13 mouse cellular contexts compared by ENCODE assay signal in genomic region chr6:92132021-92132911, GRCm38 (mm10). TPM values are rescaled to one million over a fixed set of nuclear protein-coding genes. Genes with fewer than 3 reads are reported as not detected.
DNase-seq lines count a peak whose midpoint lies in the region; ATAC-seq and TF ChIP-seq lines count a peak whose summit lies in the region.
"Had no signal": no experiment of that assay in that cellular context is flagged by ENCODE, and none has a peak within 500 bp of the region (broad histone marks: within the 10 kb centered on the region; RNA-seq: fewer than 3 reads in every experiment).

No protein-coding gene starts in this region.

- no peak overlapping the region for H3K9ac ChIP-seq in lung, postnatal 0 days (replicated peaks; ENCODE audit: low read depth)
- H3K9ac ChIP-seq in CH12.LX (ENCODE audit: insufficient read depth, low read depth): no peak overlapping the region
- no peak overlapping the region for H3K9ac ChIP-seq in forebrain, embryonic 13.5 days
- H3K9ac ChIP-seq: liver, embryonic 14.5 days; midbrain, embryonic 12.5 days had no signal

- DNase-seq in lung, postnatal 10 days: peak; percentile 31
- DNase-seq in lung, postnatal 0 days (ENCODE audit: low spot score): no peak
- peak; percentile 12 for DNase-seq in CH12.LX (ENCODE audit: extremely low read depth)
- DNase-seq in urinary bladder, adult 18-20 months (ENCODE audit: low spot score in 2 of 2): no peak
- DNase-seq in gastrocnemius, postnatal 14 days: no peak
- DNase-seq: cerebellum, postnatal 14 days had no signal

- no peak for ATAC-seq in lung, postnatal 0 days
- ATAC-seq in activated CD4-positive, CD25-positive, alpha-beta regulatory T cell, adult 4 months: peak; percentile 58
- peak; percentile 68 for ATAC-seq in megakaryocyte-erythroid progenitor cell, adult 5-6 weeks (replicated peaks; ENCODE audit: low FRiP score, low TSS enrichment, poor library complexity, severe bottlenecking)
- ATAC-seq in forebrain, embryonic 13.5 days: no peak
- ATAC-seq: hindbrain, embryonic 16.5 days had no signal

- no peak for TF ChIP-seq EP300 in lung, postnatal 0 days (IDR thresholded peaks at IDR 0.05)
- TF ChIP-seq EP300 in CH12.LX (IDR thresholded peaks at IDR 0.05; ENCODE audit: low read length): no peak

- TF ChIP-seq RAD21 in CH12.LX (IDR thresholded peaks at IDR 0.05; ENCODE audit: low read depth, low read length): no peak

- dilution Hi-C loops in CH12.LX (cut with MboI; ENCODE audit: extremely low pct_ligation_motif_present, extremely low pct_unique_long_range_greater_than_20kb, low sequenced_read_pairs): no loop called here

- H3K9me3 ChIP-seq in lung, postnatal 0 days (ENCODE audit: low read length): no peaks in the 10 kb centered on the region
- no peaks in the 10 kb centered on the region for H3K9me3 ChIP-seq in CH12.LX (replicated peaks; ENCODE audit: low read length)
- no peaks in the 10 kb centered on the region for H3K9me3 ChIP-seq in forebrain, embryonic 13.5 days (replicated peaks)
- H3K9me3 ChIP-seq: midbrain, embryonic 12.5 days had no signal

- no peak for TF ChIP-seq POLR2A in CH12.LX (IDR thresholded peaks at IDR 0.05; ENCODE audit: low read depth, low read length)

- no peak overlapping the region for H3K4me3 ChIP-seq in lung, postnatal 0 days (ENCODE audit: low read depth, low read length)
- no peak overlapping the region for H3K4me3 ChIP-seq in CH12.LX (replicated peaks in 1 of 3; ENCODE audit: low read depth in 2 of 3, low read length in 2 of 3, poor library complexity in 1 of 3)
- no peak overlapping the region for H3K4me3 ChIP-seq in forebrain, embryonic 13.5 days
- H3K4me3 ChIP-seq: erythroblast, embryonic 14.5 days; midbrain, embryonic 12.5 days had no signal

- peaks cover 26% of the 10 kb centered on the region for H3K79me2 ChIP-seq in CH12.LX (replicated peaks; ENCODE audit: control insufficient read depth, extremely low read depth, insufficient read depth, poor library complexity, severe bottlenecking)

- TF ChIP-seq CTCF in lung, postnatal 0 days (IDR thresholded peaks at IDR 0.05): no peak
- TF ChIP-seq CTCF in CH12.LX (conservative IDR thresholded peaks at IDR 0.05 in 1 of 2, IDR thresholded peaks at IDR 0.05 in 1 of 2; ENCODE audit: low read depth in 2 of 2, low read length in 2 of 2): no peak

- no peaks in the 10 kb centered on the region for H3K36me3 ChIP-seq in lung, postnatal 0 days (ENCODE audit: insufficient read depth, low read length)
- H3K36me3 ChIP-seq in CH12.LX (replicated peaks in 1 of 2; ENCODE audit: control insufficient read depth in 1 of 2, insufficient read depth in 1 of 2, low read length in 1 of 2): peaks cover 0 to 15% of the 10 kb centered on the region in 2 experiments
- H3K36me3 ChIP-seq in forebrain, embryonic 13.5 days (ENCODE audit: poor library complexity, severe bottlenecking): peaks cover 11% of the 10 kb centered on the region; the same call in 1 of the 2 replicates
- H3K36me3 ChIP-seq: midbrain, embryonic 12.5 days had no signal

- H3K4me2 ChIP-seq in lung, postnatal 0 days (replicated peaks; ENCODE audit: low read depth, low read length): no peak overlapping the region
- H3K4me2 ChIP-seq in CH12.LX (ENCODE audit: insufficient read depth, low read depth, poor library complexity, severe bottlenecking): no peak overlapping the region
- H3K4me2 ChIP-seq in forebrain, embryonic 13.5 days: no peak overlapping the region
- H3K4me2 ChIP-seq: midbrain, embryonic 12.5 days had no signal

- intact Hi-C loops in gastrocnemius, postnatal 14 days (cut with DNase I; ENCODE audit: low total_unique reads): no loop called here

- in situ Hi-C loops in CH12.LX (cut with MboI; ENCODE audit: low pct_ligation_motif_present, low pct_unique_long_range_greater_than_20kb, low sequenced_read_pairs): no loop called here

- no peaks in the 10 kb centered on the region for H3K27me3 ChIP-seq in lung, postnatal 0 days (replicated peaks; ENCODE audit: insufficient read depth, low read length)
- H3K27me3 ChIP-seq in CH12.LX (replicated peaks): no peaks in the 10 kb centered on the region
- no peaks in the 10 kb centered on the region for H3K27me3 ChIP-seq in forebrain, embryonic 13.5 days
- H3K27me3 ChIP-seq: midbrain, embryonic 12.5 days had no signal

- no peak overlapping the region for H3K27ac ChIP-seq in lung, postnatal 0 days (ENCODE audit: low read length)
- H3K27ac ChIP-seq in CH12.LX (ENCODE audit: insufficient read depth, low read depth): no peak overlapping the region
- no peak overlapping the region for H3K27ac ChIP-seq in forebrain, embryonic 13.5 days
- H3K27ac ChIP-seq: liver, embryonic 14.5 days; midbrain, embryonic 12.5 days had no signal

- H3K4me1 ChIP-seq in lung, postnatal 0 days (ENCODE audit: insufficient read depth, low read depth, low read length): no peaks in the 10 kb centered on the region; the same call in 1 of the 2 replicates
- peaks cover 12 to 73% of the 10 kb centered on the region in 2 experiments for H3K4me1 ChIP-seq in CH12.LX (ENCODE audit: control insufficient read depth in 1 of 2, insufficient read depth in 2 of 2)
- no peaks in the 10 kb centered on the region for H3K4me1 ChIP-seq in forebrain, embryonic 13.5 days
- H3K4me1 ChIP-seq: midbrain, embryonic 12.5 days had no signal

- 47% methylated on average over 3 of the region's 3 CpGs for WGBS in lung, postnatal 0 days
- 86% methylated on average over 3 of the region's 3 CpGs for WGBS in forebrain, embryonic 13.5 days

TF ChIP-seq in CH12.LX, 34 proteins besides CTCF, POLR2A, EP300 and RAD21:
- TF ChIP-seq PAX5 (IDR thresholded peaks at IDR 0.05; ENCODE audit: low read length) (no peak), SIN3A (IDR thresholded peaks at IDR 0.05; ENCODE audit: low read length) (no peak), SMC3 (IDR thresholded peaks at IDR 0.05; ENCODE audit: low read depth, low read length) (no peak), HCFC1 (IDR thresholded peaks at IDR 0.05; ENCODE audit: low read depth, low read length) (no peak), UBTF (IDR thresholded peaks at IDR 0.05; ENCODE audit: low read depth, low read length) (no peak), CHD1 (IDR thresholded peaks at IDR 0.05; ENCODE audit: low read depth, low read length) (no peak), ZMIZ1 (IDR thresholded peaks at IDR 0.05; ENCODE audit: low read depth, low read length) (no peak), MAX (IDR thresholded peaks at IDR 0.05; ENCODE audit: low read length) (no peak), ZC3H11A (IDR thresholded peaks at IDR 0.05; ENCODE audit: low read depth, low read length) (no peak), IRF4 (IDR thresholded peaks at IDR 0.05; ENCODE audit: low read depth, low read length) (no peak), TBP (conservative IDR thresholded peaks at IDR 0.05; ENCODE audit: low read depth, low read length) (no peak), RCOR1 (conservative IDR thresholded peaks at IDR 0.05; ENCODE audit: low read depth, low read length) (no peak), KAT2A (IDR thresholded peaks at IDR 0.05; ENCODE audit: insufficient replicate concordance, low read length) (no peak), BHLHE40 (IDR thresholded peaks at IDR 0.05; ENCODE audit: low read depth, low read length) (no peak), MEF2A (IDR thresholded peaks at IDR 0.05; ENCODE audit: borderline replicate concordance, low read depth, low read length) (no peak)
TF ChIP-seq in CH12.LX: peak in this region for 0.

RNA-seq across cellular contexts. Expression of gene Nr2c2, which starts 41.1 kb away (rescaled TPM):
- polyA plus RNA-seq in lung, postnatal 0 days (2015; fragmentation: Nextera tagmentation; extraction: Ambion mirVana): 14.7 and 15.7 TPM in 2 replicates
- total RNA-seq in CH12.LX (2012; rRNA removed) (14.1 and 14.3 TPM in 2 replicates), CH12.LX (2014; rRNA removed) (12.4 and 13.0 TPM in 2 replicates)
- 12.2 and 12.7 TPM in 2 replicates for polyA plus RNA-seq in CH12.LX (2012; ENCODE audit: insufficient read length, low read depth)
- 10 to 100 TPM; 66.0 to 72.5 TPM for polyA plus RNA-seq in activated CD4-positive, CD25-positive, alpha-beta regulatory T cell, adult 4 months (2017; shearing (Covaris generic))
- total RNA-seq in megakaryocyte-erythroid progenitor cell, adult 5-6 weeks (2014; fragmentation: Nextera tagmentation): 38.0 and 52.8 TPM in 2 replicates
- total RNA-seq in megakaryocyte-erythroid progenitor cell, adult 5-6 weeks (2017): 36.6 and 47.4 TPM in 2 replicates
- polyA plus RNA-seq in forebrain, embryonic 13.5 days (2015; fragmentation: Nextera tagmentation; extraction: Ambion mirVana): 21.7 and 24.9 TPM in 2 replicates
- 10 to 100 TPM; 20.4 to 24.0 TPM for total RNA-seq in gastrocnemius, postnatal 14 days (2021)

RNA-seq across cellular contexts. Expression of gene Mrps25, which starts 51.6 kb away (rescaled TPM):
- polyA plus RNA-seq in lung, postnatal 0 days (2015; fragmentation: Nextera tagmentation; extraction: Ambion mirVana): 26.5 and 33.9 TPM in 2 replicates
- total RNA-seq in CH12.LX (2012; rRNA removed) (70.6 and 85.2 TPM in 2 replicates), CH12.LX (2014; rRNA removed) (38.6 and 48.5 TPM in 2 replicates)
- 61.4 and 90.7 TPM in 2 replicates for polyA plus RNA-seq in CH12.LX (2012; ENCODE audit: insufficient read length, low read depth)
- 10 to 100 TPM; 55.9 to 56.5 TPM for polyA plus RNA-seq in activated CD4-positive, CD25-positive, alpha-beta regulatory T cell, adult 4 months (2017; shearing (Covaris generic))
- 61.2 and 102 TPM in 2 replicates for total RNA-seq in megakaryocyte-erythroid progenitor cell, adult 5-6 weeks (2014; fragmentation: Nextera tagmentation)
- total RNA-seq in megakaryocyte-erythroid progenitor cell, adult 5-6 weeks (2017): 41.7 and 59.3 TPM in 2 replicates
- 65.7 and 73.5 TPM in 2 replicates for polyA plus RNA-seq in forebrain, embryonic 13.5 days (2015; fragmentation: Nextera tagmentation; extraction: Ambion mirVana)
- 10 to 100 TPM; 30.6 to 33.1 TPM for total RNA-seq in gastrocnemius, postnatal 14 days (2021)

Comparison
In these comparisons a context has a peak if more than half of its experiments do, and no peak if none do; other contexts are left out.
1. DNase-seq: peak in lung, postnatal 10 days (single experiment) and CH12.LX (single experiment); none in lung, postnatal 0 days (single experiment), urinary bladder, adult 18-20 months (0 of 2) and gastrocnemius, postnatal 14 days (single experiment).
2. ATAC-seq: peak in activated CD4-positive, CD25-positive, alpha-beta regulatory T cell, adult 4 months (single experiment) and megakaryocyte-erythroid progenitor cell, adult 5-6 weeks (single experiment); none in lung, postnatal 0 days (single experiment) and forebrain, embryonic 13.5 days (single experiment).